Mouse (Mus musculus) brain, embryonic 14.5 days (tissue): Measurements from ENCODE around the gene Stard13.

Source experiments
- CTCF ChIP-seq: fragments of 200-500 bp; IDR thresholded peaks from 2 replicates; pipeline ENCODE4 v1.5.1; 2012; ENCODE audit warnings: inconsistent platforms, mild to moderate bottlenecking, moderate library complexity, borderline replicate concordance; ENCODE audit not compliant: insufficient read depth, insufficient read length; ENCODE audit errors: extremely low read depth
- POLR2A ChIP-seq: fragments of 200-500 bp; IDR thresholded peaks from 2 replicates; pipeline ENCODE4 v1.6.1; 2012; ENCODE audit warnings: mild to moderate bottlenecking, inconsistent platforms, borderline replicate concordance; ENCODE audit not compliant: poor library complexity, insufficient read depth, insufficient read length, severe bottlenecking; ENCODE audit errors: extremely low read depth

DNA sequence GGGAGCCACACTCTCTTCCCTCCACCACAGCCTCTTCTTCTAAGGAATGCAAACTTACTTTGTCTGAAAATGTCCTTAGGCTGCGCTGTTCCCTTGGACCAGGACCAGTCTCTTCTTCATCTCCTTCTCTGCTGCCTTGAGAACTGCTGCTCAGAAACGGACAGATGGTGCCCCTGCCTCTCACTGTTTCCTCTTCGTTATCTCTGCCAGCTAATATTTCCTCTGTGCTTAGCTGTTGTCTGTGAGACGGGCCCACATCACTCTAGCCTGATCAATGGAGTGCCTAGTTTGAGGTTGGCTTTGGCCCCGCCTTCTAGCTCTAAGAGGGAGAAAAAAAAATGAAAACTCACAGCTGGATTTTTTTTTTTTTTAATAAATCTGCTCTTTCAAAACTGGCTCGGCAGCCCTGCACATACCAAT, 106.3 kb downstream of the Stard13 start:
- TF ChIP-seq POLR2A = no peak
- TF ChIP-seq CTCF = no peak
